Mouse (Mus musculus): ENCODE measurements around the gene Osbpl3. TPM values are rescaled to one million over a fixed set of nuclear protein-coding genes. Genes with fewer than 3 reads are reported as not detected.
A peak's percentile ranks its signal among the peaks of the same experiment; 100 is the strongest.

Gene Osbpl3
- total RNA-seq, 2 experiments from 2014 or later = 6.4 to 10.3 TPM

DNA sequence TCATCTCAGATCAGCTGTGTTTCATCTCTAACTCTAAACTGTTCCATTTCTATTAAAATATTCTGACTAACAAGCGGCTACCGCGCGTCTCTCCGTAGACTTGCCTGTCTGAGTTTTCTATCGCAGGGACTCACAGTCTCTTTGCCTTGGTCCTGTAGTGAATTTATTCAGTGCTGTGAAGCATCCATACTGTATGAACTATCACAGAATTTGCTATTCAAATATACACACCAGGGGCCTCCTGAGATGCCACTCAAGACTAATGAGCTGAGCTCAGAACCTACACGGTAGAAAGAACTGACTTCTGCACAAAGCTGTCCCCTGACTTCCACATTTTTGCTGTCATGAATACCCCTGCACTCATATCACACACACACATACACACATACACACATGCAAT lies 154.9 kb downstream of the Osbpl3 start:
- no peak for ATAC-seq (replicated peaks; ENCODE audit: poor library complexity)

DNA sequence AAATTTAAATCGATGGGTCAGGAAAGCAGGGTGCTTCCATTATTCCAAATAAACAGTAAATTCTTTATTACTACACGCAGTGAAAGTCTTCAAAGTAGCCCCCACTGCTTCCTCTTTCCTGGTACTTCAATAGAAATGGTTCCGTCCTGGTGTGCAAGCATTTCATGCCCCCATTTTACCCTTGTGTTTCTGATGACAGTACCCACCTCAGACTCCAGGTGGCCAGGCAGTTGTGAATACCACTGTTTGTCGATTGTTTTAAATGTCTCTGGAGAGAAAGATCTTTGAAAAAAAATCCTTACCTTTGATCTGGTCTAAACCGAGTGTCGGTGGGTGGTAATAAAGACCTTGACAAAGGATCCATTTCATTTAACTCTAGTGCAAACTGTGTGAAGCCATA lies 155.4 kb downstream of the Osbpl3 start:
- no peak for ATAC-seq (replicated peaks; ENCODE audit: poor library complexity)

DNA sequence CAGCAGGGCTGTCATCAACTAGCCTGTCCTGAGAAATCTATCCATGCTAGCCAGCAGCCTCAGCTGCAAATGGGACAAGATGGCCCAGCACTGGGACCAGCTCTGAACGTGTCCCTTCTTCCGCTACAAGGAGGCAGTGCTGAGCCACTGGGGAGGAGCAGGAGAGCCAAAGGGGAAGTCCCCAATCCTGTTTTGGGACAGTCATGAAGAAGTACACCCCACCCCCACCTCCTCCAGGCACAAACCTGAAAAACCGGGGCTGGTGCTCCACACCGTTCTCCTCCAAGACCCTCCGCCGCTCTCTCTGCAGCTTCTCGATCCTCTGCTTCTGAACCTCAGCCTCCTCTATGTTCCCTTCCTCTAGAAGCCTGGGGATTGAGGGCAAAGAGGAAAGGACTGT lies 156.9 kb downstream of the Osbpl3 start:
- peak; percentile 53; the same call in 1 of the 2 replicates for ATAC-seq (replicated peaks; ENCODE audit: poor library complexity)

DNA sequence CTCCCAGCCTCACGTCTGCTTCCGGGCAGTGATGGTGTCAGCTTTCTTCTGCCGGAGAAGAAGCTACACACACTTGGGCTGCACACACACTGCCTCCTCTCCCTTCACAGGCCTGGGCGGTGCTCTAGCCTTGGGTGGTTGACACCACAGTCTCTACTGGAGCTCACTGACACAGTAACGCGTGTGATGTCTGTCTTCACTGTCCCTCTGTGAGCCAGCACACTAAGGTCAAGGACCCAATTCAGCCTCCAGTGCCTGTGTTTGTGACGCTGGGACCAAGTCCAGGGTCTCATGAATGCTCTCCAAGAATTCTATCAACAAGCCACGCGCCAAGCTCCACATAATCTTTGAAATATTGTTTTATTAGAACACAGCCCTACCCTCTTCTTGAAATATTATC lies 158.3 kb downstream of the Osbpl3 start:
- ATAC-seq (replicated peaks; ENCODE audit: poor library complexity) = no peak

DNA sequence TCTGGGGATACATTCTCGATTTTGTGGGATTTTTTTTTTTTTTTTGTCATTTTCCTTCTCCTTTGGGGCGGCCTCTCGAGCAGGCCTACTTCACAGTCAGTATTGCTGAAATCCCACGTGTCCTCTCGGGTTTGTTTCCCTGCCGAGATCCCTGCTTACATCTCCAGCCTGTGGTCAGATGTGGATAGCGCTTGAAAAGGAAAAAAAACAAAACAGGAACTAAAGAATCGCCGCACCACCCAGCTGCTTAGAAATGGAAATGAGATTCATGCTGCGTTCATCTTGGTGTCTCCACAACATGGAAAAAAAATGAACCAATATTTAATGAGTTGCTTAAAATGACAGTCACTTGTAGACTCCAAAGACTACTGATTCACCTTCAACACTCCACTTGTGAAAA lies 160.9 kb downstream of the Osbpl3 start:
- ATAC-seq (replicated peaks; ENCODE audit: poor library complexity) = peak; percentile 10; the same call in 1 of the 2 replicates

DNA sequence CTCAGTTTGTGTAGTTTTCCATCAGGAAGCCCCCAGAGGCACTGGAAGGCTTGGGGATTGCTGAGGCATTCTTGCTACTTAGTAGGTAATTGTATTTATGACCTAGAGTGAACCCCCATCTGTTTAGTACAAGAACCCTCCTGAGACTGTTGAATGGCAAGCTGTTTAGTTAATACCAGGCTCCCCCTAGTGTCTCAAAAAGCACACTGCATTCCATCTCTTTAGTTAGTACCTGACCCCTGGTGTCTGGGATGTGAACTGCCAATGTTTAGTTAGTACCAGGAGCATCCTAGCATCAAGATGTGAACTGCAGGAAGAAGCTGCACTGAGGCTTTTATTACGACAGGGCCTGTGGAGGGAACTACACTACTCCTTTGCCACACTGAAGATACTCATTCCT lies 161.9 kb downstream of the Osbpl3 start:
- peak; percentile 91 for ATAC-seq (replicated peaks; ENCODE audit: poor library complexity)

DNA sequence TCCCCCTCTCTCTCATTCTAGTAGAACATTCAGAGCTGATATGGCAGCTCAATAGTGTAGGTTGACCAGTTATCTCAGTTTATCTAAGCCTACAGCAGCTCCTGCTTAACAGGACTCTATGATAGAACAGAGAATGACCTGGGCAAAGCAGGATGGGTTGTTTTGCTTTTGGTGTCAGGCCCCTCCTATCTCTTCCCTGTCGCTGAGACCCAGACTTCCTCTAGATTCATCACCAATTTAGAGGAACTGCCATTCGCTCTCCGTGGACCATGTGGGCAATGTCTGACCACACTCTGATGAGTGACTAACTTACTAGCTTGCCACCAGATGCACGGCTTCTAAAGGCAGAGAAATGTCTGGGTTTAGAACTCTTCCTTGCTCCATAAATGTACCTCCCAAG lies 164.4 kb downstream of the Osbpl3 start:
- ATAC-seq (replicated peaks; ENCODE audit: poor library complexity) = peak; percentile 78

DNA sequence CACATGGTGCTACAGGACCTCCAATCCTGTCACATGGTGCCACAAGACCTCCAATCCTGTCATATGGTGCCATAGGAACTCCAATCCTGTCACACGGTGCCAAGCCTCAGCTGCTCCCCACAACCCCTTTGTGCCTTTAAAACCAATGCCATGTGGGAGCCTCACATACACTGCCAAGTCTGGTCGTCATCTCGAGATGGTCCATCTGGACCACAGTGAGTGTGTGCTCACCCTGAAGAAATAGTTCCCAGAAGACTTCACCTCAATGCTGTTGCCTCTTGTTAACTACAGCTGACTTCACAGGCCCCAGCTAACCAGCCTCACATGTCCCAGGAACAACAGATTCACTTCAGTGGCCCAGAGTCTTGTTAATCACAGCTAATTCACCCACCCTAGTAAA lies 169.1 kb downstream of the Osbpl3 start:
- no peak for ATAC-seq (replicated peaks; ENCODE audit: poor library complexity)

DNA sequence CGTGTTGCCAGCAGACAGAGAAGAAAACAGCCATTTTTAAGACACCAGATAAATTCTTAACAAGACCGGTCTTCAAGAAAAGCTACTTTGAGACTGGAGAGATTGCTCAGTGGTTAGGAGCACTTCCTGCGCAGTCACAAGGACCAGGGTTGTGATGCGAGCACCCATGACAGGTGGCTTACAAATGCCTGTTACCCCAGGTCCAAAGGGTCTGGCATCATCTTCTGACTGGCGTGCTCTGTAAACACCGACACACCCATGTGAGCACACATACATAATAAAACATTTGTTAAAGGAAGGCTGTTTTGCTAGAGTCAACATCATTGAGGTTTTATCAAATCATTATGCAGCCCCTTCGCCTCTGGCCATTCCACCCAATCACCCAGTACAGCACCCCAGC lies 176.4 kb downstream of the Osbpl3 start:
- no peak for ATAC-seq (replicated peaks; ENCODE audit: poor library complexity)

DNA sequence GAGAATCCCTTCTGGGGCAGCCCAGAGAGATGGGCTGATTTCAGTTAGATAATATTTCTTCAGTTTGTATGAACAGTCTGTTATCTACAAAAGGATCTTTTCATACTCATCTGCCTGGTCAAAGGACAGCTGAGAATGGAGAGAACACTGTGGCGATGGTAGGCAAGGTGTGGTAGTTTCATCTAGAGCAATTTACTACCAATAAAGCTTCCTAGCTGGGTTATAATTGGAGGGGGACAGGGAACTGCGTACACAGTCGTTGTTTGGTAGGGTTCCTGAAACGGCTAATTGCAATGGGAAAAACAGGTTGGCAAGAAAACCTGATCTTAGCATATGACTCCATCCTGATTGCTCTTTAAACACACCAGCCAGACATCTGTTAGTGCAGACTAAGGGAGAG lies 182.1 kb downstream of the Osbpl3 start:
- ATAC-seq (replicated peaks; ENCODE audit: poor library complexity) = no peak

DNA sequence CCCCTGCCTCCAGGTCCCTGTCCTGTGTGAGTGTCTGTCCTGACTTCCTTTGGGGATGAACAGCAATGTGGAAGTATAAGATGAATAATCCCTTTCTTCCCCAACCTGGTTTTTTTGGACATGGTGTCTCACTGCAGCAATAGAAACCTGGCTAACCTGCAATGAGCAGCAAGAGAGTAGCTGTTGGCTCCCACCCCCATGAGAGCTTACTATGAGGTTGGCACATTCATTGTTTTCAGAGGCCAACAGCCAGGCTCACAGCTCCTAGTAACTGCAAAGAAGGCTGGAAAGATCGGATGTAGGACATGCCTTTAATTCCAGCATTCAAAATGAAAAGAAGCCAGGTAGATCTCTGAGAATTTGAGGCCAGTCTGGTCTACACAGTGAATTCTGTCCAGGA lies 182.6 kb downstream of the Osbpl3 start:
- ATAC-seq (replicated peaks; ENCODE audit: poor library complexity) = no peak

DNA sequence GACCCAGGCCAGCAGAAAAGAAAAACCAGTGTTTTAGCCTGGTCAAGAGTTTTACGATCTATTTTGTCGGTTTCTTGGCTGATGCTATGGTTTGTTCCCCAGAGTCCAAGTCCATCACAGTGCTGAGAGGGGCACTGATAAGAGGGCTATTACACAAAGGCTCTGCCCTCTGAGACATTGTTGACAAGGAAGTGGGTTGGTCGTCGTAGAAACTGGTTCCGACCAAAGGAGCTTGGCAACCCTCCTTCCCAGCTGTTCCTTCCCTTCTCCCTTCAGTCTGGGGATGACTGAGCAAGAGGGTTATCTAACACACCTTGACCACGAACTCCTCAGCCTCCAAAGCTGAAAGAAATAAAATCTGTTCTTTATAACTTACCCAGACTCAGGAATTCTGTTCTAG lies 192.3 kb downstream of the Osbpl3 start, which contains the start of gene Gsdme:
Gene Gsdme (minus strand): TSS at position 193 of the 400 bp plus-strand sequence.
- ATAC-seq (replicated peaks; ENCODE audit: poor library complexity) = no peak

DNA sequence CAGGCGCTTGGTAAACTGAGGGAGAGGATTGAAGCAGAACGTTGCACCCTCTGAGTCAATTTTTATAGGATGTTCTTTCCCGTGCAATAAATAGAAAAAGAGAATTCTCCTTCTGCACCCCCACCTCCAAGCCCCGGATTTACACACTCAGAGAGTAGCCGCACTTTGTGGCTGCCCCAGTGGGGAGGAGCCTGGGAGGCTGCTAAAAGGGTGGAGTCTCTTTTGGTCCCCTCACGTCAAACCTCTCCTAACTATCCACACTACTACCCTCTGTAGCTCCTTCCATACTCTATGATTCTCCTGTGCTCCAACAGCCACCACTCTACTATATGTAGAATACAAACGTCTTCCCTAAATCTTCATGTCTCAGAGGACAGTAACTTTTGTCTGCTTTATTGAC lies 193.7 kb downstream of the Osbpl3 start:
- ATAC-seq (replicated peaks; ENCODE audit: poor library complexity) = peak; percentile 34; the same call in 1 of the 2 replicates

DNA sequence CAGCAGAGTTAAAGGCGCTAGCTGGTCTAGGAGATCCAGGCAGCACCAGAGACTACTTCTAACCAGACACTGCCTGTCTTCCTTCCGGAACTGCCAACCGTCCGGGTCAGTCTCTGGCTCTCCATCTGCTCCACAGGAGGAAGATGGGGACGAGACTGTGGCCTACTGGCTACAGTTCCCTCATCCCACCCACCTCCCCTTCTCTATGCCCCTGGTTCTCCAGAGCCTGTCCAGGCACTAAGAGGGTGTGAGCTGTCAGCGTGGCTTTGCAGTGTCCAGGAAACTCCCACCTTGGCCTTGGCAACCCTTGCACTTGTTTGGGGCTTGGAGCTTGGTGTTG lies 194.1 kb downstream of the Osbpl3 start:
- no peak for ATAC-seq (replicated peaks; ENCODE audit: poor library complexity)

DNA sequence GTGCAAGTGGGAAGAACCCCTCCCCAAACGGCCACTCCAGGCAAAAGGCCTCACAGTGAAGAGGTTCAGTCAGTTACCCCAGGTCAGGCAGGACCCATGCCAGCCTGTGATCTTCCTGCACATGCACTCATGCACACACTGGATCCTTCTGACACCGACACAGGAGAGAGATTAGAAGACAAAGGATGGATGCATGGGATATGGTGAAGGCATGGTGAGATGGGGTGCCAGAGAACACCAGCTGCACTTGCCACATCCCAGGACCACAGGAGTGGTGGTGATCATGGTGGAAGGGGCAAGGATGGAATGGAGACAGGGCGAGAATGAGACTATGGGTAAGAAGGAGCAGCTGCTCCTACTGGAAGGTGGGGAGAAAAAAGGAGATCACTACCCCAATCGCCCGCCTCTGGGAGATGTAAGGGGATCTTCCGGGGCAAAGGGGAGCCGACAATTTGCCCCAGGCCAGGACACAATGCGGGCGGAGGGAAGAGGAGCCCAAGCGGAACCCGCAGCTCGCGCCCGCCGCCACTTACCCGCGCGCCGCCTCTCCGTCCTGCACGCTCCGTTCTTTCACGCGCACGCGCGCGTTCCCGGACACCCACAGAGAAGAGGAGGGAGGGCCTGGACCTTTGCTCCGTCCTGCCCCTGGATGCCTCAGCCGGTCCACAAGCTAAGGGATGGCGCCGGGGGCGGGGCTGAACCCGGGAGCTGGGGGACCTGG lies 194.6 kb downstream of the Osbpl3 start:
- ATAC-seq (replicated peaks; ENCODE audit: poor library complexity) = peak; percentile 79

DNA sequence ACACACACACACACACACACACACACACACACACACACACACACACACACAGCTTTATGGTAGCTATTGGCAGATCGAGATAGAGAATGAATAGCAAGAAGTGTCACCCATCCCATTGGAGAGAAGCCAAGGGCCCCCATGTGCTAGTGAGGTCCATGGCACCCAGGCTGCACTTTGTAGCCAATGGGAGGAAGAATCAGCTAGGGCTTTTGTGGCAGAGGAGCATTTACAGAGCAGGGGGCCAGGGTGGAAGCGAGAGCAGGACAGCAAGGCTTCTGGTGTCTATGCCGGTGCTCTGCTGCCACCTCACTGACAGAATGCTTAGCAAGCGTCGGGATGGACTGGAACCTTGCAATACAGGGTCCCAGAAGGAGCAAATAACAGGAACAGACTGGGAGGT lies 200.6 kb downstream of the Osbpl3 start:
- ATAC-seq (replicated peaks; ENCODE audit: poor library complexity) = peak; percentile 26; the same call in 1 of the 2 replicates

DNA sequence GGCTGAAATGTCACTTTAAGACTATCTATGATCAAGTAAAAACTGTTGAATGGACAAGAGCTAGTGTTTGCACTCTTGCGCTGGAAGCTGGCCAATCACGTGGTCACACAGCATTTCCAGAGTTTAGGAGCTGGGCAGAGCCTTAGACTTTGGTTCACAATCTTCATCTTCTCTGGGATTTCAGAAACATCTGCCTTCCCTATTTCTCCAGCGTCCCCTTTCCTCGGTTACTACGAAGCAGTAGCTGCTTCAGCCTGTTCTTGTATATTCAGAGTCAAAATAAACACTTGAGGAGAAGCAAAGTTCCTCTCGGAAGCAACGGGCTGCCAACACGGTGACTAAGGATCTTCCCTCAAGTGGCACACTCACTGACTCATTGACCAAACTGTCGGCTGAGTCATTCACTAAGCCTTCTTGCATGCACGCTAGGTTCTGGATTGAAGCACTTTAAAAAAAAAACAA lies 201.2 kb downstream of the Osbpl3 start:
- ATAC-seq (replicated peaks; ENCODE audit: poor library complexity) = peak; percentile 66

DNA sequence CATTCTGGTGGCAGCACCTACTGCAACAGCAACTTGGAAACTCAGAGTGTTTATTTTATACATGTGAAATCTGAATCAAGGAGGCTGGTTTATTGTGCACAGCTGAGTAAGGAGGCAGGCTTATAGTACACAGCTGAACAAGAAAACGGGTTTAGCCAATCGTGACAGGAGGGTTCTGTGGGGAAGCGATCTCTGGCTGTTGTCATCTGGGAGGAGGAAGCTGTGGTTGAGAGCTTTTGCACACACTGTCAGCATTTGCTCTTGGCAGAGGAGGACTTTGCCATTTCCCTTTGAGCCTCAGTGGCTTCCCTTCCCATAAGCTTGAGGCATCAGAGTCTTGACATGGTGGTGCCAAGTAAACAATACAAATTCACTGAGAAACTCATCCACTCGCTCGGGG lies 203.3 kb downstream of the Osbpl3 start:
- ATAC-seq (replicated peaks; ENCODE audit: poor library complexity) = peak; percentile 87

DNA sequence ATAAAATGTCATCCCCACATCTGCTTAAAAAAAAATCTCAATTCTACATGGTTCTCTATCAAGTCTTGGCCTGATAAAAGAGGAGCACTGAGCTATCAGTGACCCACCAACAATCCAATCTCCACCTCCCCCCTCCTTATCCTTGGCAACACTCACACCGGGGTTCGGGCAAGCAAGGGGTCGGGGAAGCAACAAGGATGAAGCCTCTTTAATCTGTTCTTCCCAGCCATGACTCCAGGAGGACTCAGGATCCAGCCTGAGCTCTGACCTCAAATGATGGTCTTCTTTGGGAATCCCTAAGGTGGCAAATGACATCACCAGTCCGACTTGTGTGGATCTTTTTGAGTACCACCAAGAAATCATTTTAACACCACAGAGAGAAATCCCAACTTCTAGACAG lies 208.2 kb downstream of the Osbpl3 start:
- no peak for ATAC-seq (replicated peaks; ENCODE audit: poor library complexity)

DNA sequence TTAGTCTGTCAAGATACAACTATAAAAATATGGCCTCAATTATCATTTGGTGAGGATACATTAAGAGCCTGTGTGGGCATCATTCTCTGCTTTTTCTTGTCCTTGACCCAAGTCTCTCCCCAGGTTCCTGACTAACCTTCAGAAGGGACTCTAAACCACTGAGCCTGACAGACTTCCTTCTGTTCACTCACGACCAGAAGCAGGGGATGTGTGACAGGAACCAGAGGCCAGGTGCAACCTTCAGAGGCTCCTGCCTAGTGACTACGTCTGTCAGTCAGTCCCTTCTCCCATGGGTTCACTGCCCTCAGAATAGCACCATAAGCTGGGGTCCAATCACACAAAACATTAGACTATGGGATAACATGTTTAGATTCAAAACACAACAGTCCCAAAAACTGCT lies 208.6 kb downstream of the Osbpl3 start:
- ATAC-seq (replicated peaks; ENCODE audit: poor library complexity) = no peak

DNA sequence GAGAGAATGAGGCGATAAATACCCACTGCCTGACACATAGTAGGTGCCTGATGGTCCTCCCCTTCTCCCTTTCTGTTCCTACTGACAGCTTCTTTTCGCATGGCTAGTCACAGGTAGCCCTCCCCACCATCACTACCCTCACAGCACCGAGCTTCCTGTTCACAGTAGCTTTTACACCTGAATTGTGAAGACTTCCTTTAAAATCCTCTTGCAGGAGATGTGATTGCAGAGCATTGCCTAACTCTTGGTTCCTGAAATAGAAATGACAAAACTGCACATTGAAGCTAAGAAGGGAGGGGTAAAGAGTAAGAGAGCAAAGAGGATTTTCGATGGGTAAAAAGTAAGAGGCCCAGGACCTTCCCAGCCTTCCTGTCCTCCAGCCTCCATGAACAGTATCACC lies 211.0 kb downstream of the Osbpl3 start:
- peak; percentile 60 for ATAC-seq (replicated peaks; ENCODE audit: poor library complexity)

DNA sequence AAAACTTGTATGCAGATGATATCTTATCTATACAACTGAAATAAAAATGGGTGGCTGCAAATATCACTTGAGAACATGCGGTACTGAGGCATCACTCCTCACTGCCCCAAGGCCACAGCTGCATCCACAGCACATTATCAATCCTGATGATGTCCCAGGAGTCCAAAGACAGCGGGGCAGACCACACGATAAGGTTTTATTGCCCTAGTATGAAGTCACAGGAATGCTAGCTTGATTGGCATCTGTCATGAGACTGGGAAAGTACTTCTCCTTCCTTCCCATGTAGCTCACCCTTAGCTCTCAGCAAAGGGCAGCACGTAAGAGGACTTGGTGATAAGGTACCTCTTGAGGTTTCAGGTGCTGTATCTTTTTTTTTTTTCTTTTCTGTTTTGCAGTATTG lies 211.9 kb downstream of the Osbpl3 start:
- ATAC-seq (replicated peaks; ENCODE audit: poor library complexity) = no peak; the same call in 1 of the 2 replicates

All from megakaryocyte progenitor cell, adult 5-6 weeks (primary cell).